Mouse (Mus musculus): ENCODE results near the gene Flvcr2. TPM values are rescaled to one million over a fixed set of nuclear protein-coding genes. Genes with fewer than 3 reads are reported as not detected.

Gene Flvcr2
- polyA plus RNA-seq, 1 experiment from 2014 or later: 0.77 TPM

- 35% methylated on average over 6 of the region's 6 CpGs for WGBS
- Histone ChIP-seq H3K36me3 (ENCODE audit: control insufficient read depth, insufficient read depth, low read length) (no peaks in the 10 kb centered on the region), H3K9me3 (ENCODE audit: control insufficient read depth, low read depth, low read length) (no peaks in the 10 kb centered on the region), H3K4me3 (ENCODE audit: low read depth, low read length) (no peak overlapping the region), H3K27me3 (ENCODE audit: control insufficient read depth, insufficient read depth, low read length) (no peaks in the 10 kb centered on the region), H3K4me2 (replicated peaks; ENCODE audit: low read depth, low read length) (no peak overlapping the region), H3K4me1 (ENCODE audit: control insufficient read depth, insufficient read depth, low read length) (no peaks in the 10 kb centered on the region), H3K27ac (ENCODE audit: low read length) (no peak overlapping the region), H3K9ac (replicated peaks; ENCODE audit: low read depth, low read length) (no peak overlapping the region)
- no peak for ATAC-seq (ENCODE audit: insufficient number of reproducible peaks, insufficient read depth, low FRiP score, low read depth)
Observed at GRCm38 (mm10) chr12:85792821-85793346, 46.5 kb downstream of the Flvcr2 start.

DNA sequence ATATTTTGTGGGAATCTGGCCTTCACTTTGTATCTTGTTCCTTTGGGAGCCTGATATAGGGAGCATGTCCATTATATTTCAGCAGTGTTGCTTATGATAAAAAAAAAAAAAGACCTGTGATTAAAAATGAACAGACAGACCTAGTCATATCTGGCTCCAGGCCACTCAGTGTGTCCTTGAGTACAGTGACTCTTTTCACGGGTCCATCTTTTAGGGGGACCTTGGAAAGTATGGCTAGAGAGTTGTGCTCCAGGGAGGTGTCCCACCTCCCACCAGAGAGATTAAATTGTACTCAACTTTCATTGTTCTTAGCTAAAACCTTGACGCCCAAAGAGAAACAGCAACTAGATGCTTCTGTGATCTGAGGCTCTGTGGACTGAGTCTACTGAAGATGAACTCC lies 47.8 kb downstream of the Flvcr2 start:
- no peak overlapping the region for H3K9ac ChIP-seq (replicated peaks; ENCODE audit: low read depth, low read length)
- H3K4me1 ChIP-seq (ENCODE audit: control insufficient read depth, insufficient read depth, low read length): no peaks in the 10 kb centered on the region
- H3K4me2 ChIP-seq (replicated peaks; ENCODE audit: low read depth, low read length): no peak overlapping the region
- no peak overlapping the region for H3K4me3 ChIP-seq (ENCODE audit: low read depth, low read length)
- WGBS: 89% methylated on average over 2 of the region's 2 CpGs
- no peaks in the 10 kb centered on the region for H3K9me3 ChIP-seq (ENCODE audit: control insufficient read depth, low read depth, low read length)
- H3K27ac ChIP-seq (ENCODE audit: low read length): no peak overlapping the region
- ATAC-seq (ENCODE audit: insufficient number of reproducible peaks, insufficient read depth, low FRiP score, low read depth): no peak
- H3K36me3 ChIP-seq (ENCODE audit: control insufficient read depth, insufficient read depth, low read length): no peaks in the 10 kb centered on the region
- no peaks in the 10 kb centered on the region for H3K27me3 ChIP-seq (ENCODE audit: control insufficient read depth, insufficient read depth, low read length)

DNA sequence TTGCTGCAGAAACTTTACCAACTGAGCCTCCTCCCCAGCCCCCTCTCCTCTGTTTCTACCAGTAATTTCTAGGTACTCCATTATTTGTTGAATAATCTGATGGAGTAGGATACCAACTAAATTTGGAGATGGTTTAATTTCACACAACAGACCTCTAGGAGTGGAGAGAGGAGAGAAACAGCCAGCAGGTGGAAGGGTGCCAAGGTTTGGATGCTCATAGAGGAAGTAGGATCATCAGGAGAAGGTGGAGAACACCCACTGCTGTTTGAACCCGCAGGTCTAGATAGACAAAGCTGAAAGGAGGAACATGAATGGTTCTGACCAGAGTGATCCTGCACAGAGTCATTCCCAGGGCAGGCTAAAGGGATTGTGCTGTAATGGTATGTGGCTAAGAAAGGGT lies 49.2 kb downstream of the Flvcr2 start:
- no peaks in the 10 kb centered on the region for H3K27me3 ChIP-seq (ENCODE audit: control insufficient read depth, insufficient read depth, low read length)
- 0 out of 2 replicates have a peak, but pooled peaks cover 3% of the 10 kb centered on the region for H3K4me1 ChIP-seq (ENCODE audit: control insufficient read depth, insufficient read depth, low read length)
- no peaks in the 10 kb centered on the region for H3K36me3 ChIP-seq (ENCODE audit: control insufficient read depth, insufficient read depth, low read length)
- H3K27ac ChIP-seq (ENCODE audit: low read length): no peak overlapping the region
- no peak for ATAC-seq (ENCODE audit: insufficient number of reproducible peaks, insufficient read depth, low FRiP score, low read depth)
- H3K9me3 ChIP-seq (ENCODE audit: control insufficient read depth, low read depth, low read length): no peaks in the 10 kb centered on the region
- no peak overlapping the region for H3K4me2 ChIP-seq (replicated peaks; ENCODE audit: low read depth, low read length)
- H3K9ac ChIP-seq (replicated peaks; ENCODE audit: low read depth, low read length): no peak overlapping the region
- no peak overlapping the region for H3K4me3 ChIP-seq (ENCODE audit: low read depth, low read length)
- WGBS: 64% methylated on average over 1 of the region's 1 CpGs

GRCm38 (mm10) chr12:85800031-85800430 lies 53.7 kb downstream of the Flvcr2 start:
- no peak overlapping the region for H3K27ac ChIP-seq (ENCODE audit: low read length)
- no peaks in the 10 kb centered on the region for H3K36me3 ChIP-seq (ENCODE audit: control insufficient read depth, insufficient read depth, low read length)
- no peak overlapping the region for H3K4me3 ChIP-seq (ENCODE audit: low read depth, low read length)
- H3K9me3 ChIP-seq (ENCODE audit: control insufficient read depth, low read depth, low read length): no peaks in the 10 kb centered on the region
- no peaks in the 10 kb centered on the region for H3K27me3 ChIP-seq (ENCODE audit: control insufficient read depth, insufficient read depth, low read length)
- 0 out of 2 replicates have a peak, but pooled peaks cover 3% of the 10 kb centered on the region for H3K4me1 ChIP-seq (ENCODE audit: control insufficient read depth, insufficient read depth, low read length)
- 48% methylated on average over 9 of the region's 9 CpGs for WGBS
- H3K4me2 ChIP-seq (replicated peaks; ENCODE audit: low read depth, low read length): no peak overlapping the region
- no peak overlapping the region for H3K9ac ChIP-seq (replicated peaks; ENCODE audit: low read depth, low read length)
- ATAC-seq (ENCODE audit: insufficient number of reproducible peaks, insufficient read depth, low FRiP score, low read depth): no peak

DNA sequence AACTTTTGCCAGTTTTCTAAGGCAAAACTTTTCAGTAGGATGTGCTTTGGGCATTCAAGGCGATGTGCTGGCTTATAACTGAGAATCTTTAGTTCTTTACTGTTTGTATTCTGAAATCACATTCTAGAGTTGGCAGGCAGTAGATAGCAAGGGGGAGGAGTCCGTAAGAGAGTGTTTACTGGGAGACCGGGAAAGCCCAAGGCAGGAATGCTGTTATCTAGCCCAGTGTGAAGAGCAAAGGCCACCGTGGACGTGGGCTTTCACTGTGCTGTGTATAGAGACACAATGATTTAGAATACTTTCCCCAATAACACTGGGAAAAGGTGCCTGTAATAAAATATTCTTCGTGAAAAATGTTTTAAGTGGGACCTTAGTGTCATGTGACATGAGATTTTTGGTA lies 63.4 kb downstream of the Flvcr2 start:
- H3K4me3 ChIP-seq (ENCODE audit: low read depth, low read length): no peak overlapping the region
- no peak overlapping the region for H3K4me2 ChIP-seq (replicated peaks; ENCODE audit: low read depth, low read length)
- H3K27ac ChIP-seq (ENCODE audit: low read length): no peak overlapping the region
- no peak overlapping the region for H3K9ac ChIP-seq (replicated peaks; ENCODE audit: low read depth, low read length)
- no peaks in the 10 kb centered on the region for H3K9me3 ChIP-seq (ENCODE audit: control insufficient read depth, low read depth, low read length)
- no peaks in the 10 kb centered on the region for H3K27me3 ChIP-seq (ENCODE audit: control insufficient read depth, insufficient read depth, low read length)
- H3K4me1 ChIP-seq (ENCODE audit: control insufficient read depth, insufficient read depth, low read length): 0 out of 2 replicates have a peak, but pooled peaks cover 4% of the 10 kb centered on the region
- H3K36me3 ChIP-seq (ENCODE audit: control insufficient read depth, insufficient read depth, low read length): peaks cover 10% of the 10 kb centered on the region
- ATAC-seq (ENCODE audit: insufficient number of reproducible peaks, insufficient read depth, low FRiP score, low read depth): no peak
- WGBS: 21% methylated on average over 6 of the region's 6 CpGs

DNA sequence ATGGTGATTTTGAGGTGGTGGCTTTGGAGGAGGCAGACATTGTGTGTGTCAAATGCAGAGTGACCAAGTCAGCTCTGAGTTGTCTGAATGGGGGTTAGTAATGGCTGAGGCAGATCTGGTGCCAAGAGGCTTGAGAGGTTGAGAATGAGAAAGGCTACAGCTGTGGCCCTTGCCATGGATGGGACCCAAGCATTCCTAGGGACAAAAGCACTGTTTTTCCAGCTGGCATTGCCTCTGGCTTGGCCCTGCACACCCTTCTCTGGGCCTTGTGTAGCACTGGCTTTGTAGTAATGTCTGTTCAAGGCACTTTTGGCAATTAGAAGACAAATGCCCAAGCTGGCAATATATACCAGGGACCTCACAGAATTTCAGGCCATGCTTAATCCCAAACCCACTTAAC lies 64.6 kb downstream of the Flvcr2 start:
- Histone ChIP-seq H3K9me3 (ENCODE audit: control insufficient read depth, low read depth, low read length) (no peaks in the 10 kb centered on the region), H3K36me3 (ENCODE audit: control insufficient read depth, insufficient read depth, low read length) (peaks cover 19% of the 10 kb centered on the region), H3K27ac (ENCODE audit: low read length) (no peak overlapping the region), H3K4me2 (replicated peaks; ENCODE audit: low read depth, low read length) (no peak overlapping the region), H3K9ac (replicated peaks; ENCODE audit: low read depth, low read length) (no peak overlapping the region), H3K27me3 (ENCODE audit: control insufficient read depth, insufficient read depth, low read length) (no peaks in the 10 kb centered on the region), H3K4me1 (ENCODE audit: control insufficient read depth, insufficient read depth, low read length) (0 out of 2 replicates have a peak, but pooled peaks cover 4% of the 10 kb centered on the region), H3K4me3 (ENCODE audit: low read depth, low read length) (no peak overlapping the region)
- ATAC-seq (ENCODE audit: insufficient number of reproducible peaks, insufficient read depth, low FRiP score, low read depth): no peak

DNA sequence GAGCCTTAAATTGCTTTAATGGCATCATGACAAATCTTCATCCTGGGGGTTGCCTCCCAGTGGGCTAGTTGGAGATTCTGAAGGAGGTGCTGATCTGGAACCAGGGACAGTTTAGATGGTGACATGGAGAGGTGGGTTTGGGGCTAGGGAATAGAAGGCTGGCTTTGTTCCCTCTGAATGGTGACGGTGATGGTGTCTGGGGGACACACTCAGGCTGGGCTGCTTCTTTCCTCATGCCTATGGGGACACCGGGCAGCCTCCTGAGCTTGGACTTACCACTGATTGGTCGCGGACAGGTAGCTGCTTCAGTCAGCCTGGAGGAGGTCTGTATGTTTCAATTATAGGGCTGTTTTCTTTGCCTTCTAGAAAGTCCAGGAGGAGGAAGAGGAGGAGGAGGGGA lies 65.3 kb downstream of the Flvcr2 start:
- Histone ChIP-seq H3K27ac (ENCODE audit: low read length) (no peak overlapping the region), H3K36me3 (ENCODE audit: control insufficient read depth, insufficient read depth, low read length) (peaks cover 21% of the 10 kb centered on the region), H3K9ac (replicated peaks; ENCODE audit: low read depth, low read length) (no peak overlapping the region), H3K9me3 (ENCODE audit: control insufficient read depth, low read depth, low read length) (no peaks in the 10 kb centered on the region), H3K4me3 (ENCODE audit: low read depth, low read length) (no peak overlapping the region), H3K4me2 (replicated peaks; ENCODE audit: low read depth, low read length) (no peak overlapping the region), H3K27me3 (ENCODE audit: control insufficient read depth, insufficient read depth, low read length) (no peaks in the 10 kb centered on the region), H3K4me1 (ENCODE audit: control insufficient read depth, insufficient read depth, low read length) (0 out of 2 replicates have a peak, but pooled peaks cover 4% of the 10 kb centered on the region)
- 98% methylated on average over 4 of the region's 4 CpGs for WGBS
- ATAC-seq (ENCODE audit: insufficient number of reproducible peaks, insufficient read depth, low FRiP score, low read depth): no peak

DNA sequence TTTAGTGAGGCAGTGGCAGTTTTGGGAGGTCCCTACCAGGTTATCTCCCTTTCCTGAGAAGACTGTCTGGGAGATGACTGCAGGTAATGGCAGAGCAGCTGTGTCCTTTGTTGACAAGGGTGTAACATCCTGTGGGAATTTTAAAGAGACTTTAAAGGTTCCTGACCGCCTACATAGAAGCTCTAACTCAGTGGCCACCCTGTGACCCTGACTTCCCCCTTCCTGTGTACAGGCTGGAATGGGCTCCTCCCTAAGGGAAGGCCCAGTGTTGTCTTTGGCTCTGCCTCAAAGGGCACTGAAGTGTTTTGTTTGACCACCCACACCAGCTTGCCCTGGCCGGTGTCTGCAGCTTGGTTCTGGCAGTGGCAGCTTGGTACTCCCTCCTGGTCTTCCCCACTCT lies 67.3 kb downstream of the Flvcr2 start:
- ATAC-seq (ENCODE audit: insufficient number of reproducible peaks, insufficient read depth, low FRiP score, low read depth): no peak
- H3K36me3 ChIP-seq (ENCODE audit: control insufficient read depth, insufficient read depth, low read length): peaks cover 28% of the 10 kb centered on the region
- WGBS: 42% methylated on average over 2 of the region's 2 CpGs

GRCm38 (mm10) chr12:85822051-85822450 lies 75.7 kb downstream of the Flvcr2 start:
- H3K9me3 ChIP-seq (ENCODE audit: control insufficient read depth, low read depth, low read length): no peaks in the 10 kb centered on the region
- no peaks in the 10 kb centered on the region for H3K27me3 ChIP-seq (ENCODE audit: control insufficient read depth, insufficient read depth, low read length)
- no peak overlapping the region for H3K4me2 ChIP-seq (replicated peaks; ENCODE audit: low read depth, low read length)
- 76% methylated on average over 9 of the region's 9 CpGs for WGBS
- no peak overlapping the region for H3K9ac ChIP-seq (replicated peaks; ENCODE audit: low read depth, low read length)
- peaks cover 17% of the 10 kb centered on the region for H3K36me3 ChIP-seq (ENCODE audit: control insufficient read depth, insufficient read depth, low read length)
- H3K4me3 ChIP-seq (ENCODE audit: low read depth, low read length): no peak overlapping the region
- ATAC-seq (ENCODE audit: insufficient number of reproducible peaks, insufficient read depth, low FRiP score, low read depth): no peak
- no peak overlapping the region for H3K27ac ChIP-seq (ENCODE audit: low read length)
- H3K4me1 ChIP-seq (ENCODE audit: control insufficient read depth, insufficient read depth, low read length): no peaks in the 10 kb centered on the region

More for the DNA sequence above, 67.3 kb downstream of the Flvcr2 start:
- no peak overlapping the region for H3K4me3 ChIP-seq (ENCODE audit: low read depth, low read length)
- 0 out of 2 replicates have a peak, but pooled peaks cover 4% of the 10 kb centered on the region for H3K4me1 ChIP-seq (ENCODE audit: control insufficient read depth, insufficient read depth, low read length)
- no peaks in the 10 kb centered on the region for H3K9me3 ChIP-seq (ENCODE audit: control insufficient read depth, low read depth, low read length)
- no peak overlapping the region for H3K4me2 ChIP-seq (replicated peaks; ENCODE audit: low read depth, low read length)
- H3K27me3 ChIP-seq (ENCODE audit: control insufficient read depth, insufficient read depth, low read length): no peaks in the 10 kb centered on the region
- H3K27ac ChIP-seq (ENCODE audit: low read length): no peak overlapping the region
- no peak overlapping the region for H3K9ac ChIP-seq (replicated peaks; ENCODE audit: low read depth, low read length)

Data from stomach, embryonic 14.5 days (tissue).